Mouse (Mus musculus) retina, adult 2 months (tissue): ENCODE data around the gene Itpk1.

ENCODE experiments used
- DNase-seq: peaks from one replicate; pipeline ENCODE4 v3.0.0-alpha.2; 2012; ENCODE audit warnings: low read depth, low spot score

The Itpk1 gene

DNA sequence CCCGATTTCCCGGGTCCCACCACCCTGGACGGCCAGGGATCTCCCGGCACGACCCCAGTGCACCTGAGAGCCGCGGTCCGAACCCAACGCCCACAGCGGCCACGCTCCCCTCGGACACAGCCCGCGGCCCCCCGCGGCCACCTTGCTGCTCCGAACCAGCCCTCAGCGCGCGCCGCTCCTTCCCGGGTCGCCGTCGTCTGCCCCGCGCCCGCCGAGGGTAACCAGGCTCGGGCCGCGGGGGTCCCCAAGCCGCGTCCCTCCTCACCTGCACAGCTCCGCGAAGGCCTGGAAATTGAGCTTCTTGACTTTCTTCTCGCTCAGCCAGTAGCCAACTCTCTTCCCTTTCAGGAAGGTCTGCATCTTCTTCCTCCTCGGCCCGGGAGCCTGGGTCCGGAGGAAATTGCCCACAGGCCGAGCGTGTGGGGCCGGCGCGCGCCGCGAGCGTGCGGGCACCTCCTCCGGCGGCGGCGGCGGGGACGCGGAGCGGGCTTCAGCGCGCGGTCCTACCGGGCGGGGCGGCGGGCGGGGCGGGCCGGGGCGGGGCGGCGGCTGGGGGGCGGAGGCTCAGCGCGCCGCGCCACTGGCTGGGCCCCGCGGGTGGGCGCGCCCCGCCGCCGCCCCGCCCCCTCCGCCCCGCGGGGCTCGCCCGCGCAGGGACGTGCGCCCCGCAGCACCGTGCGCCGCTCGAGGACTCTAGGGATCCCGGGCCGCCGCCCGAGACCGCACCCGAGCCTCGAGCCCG is at the start of gene Itpk1:
TSS of gene Itpk1 (minus strand) at position 474 of the 742 bp plus-strand sequence.
- no peak for DNase-seq

DNA sequence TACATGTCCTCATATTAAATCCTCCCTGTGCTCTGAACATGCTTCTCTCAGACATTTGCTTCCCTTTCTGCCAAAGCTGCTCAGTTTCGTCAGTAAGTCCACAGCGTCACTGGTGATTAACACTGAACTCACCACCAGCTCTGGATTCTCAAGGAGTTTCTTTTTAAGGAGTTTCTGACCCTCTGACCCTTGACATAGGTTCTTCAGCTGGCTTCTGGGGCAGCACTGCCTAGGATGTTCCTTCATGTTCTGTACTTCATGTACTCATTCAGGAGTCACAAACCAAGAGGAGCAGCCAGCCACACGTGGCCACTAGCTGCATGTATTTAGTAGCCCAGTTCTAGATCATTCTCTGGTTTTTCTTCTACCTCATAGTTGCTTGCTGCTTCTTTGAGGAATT is 43.5 kb upstream of the Itpk1 start:
- DNase-seq, result no peak

GRCm38 (mm10) chr12:102744839-102745238 is 40.1 kb upstream of the Itpk1 start:
- DNase-seq, result no peak

GRCm38 (mm10) chr12:102743589-102744574 is 39.2 kb upstream of the Itpk1 start, which contains the start of the genes Moap1 and Tmem251:
TSS of gene Moap1 (minus strand) at chr12:102743661.
TSS of gene Tmem251 (plus strand) at chr12:102743762.
- DNase-seq, result peak; percentile 69

GRCm38 (mm10) chr12:102743036-102743588 is 38.4 kb upstream of the Itpk1 start:
- DNase-seq, result no peak

DNA sequence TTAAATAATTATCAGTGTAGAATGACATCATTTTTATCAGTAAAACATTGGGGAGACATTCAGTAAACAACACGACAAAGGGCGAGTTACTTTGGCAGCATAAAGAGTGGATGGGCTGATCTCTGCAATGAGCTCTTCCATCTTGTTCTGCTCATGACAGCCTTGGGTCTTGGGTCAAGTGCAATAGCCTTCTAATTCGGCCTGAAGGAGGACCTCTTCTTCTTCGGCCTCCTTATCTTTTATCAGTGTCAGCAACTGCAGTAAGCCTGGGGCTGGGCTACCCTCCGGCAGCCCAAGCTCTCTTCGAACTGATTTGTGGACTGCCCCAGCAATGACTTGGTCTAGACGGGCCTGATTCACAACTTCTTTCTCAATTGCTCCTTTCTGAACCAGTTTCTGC is 37.3 kb upstream of the Itpk1 start:
- no peak for DNase-seq

DNA sequence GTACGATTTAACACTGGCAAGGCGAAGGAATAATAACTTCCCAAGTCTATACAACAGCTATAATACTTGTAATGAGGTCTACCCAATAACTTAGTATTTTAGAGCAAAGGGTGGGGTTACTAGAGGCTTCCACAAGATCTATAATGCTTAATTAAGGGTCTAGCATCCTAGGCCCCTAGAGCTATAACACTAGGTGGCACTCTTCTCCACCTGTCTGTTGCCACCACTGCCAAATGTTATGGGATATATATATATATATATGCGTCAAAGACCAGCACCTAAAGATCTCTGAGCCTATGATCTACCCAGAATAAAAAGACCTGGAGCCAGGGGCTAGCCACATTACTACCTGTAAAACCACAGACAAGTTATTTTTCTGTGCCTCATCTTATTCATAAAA is 35.6 kb upstream of the Itpk1 start:
- no peak for DNase-seq

- DNase-seq, result no peak
These were observed 34.4 kb upstream of the Itpk1 start for GRCm38 (mm10) chr12:102739096-102739495.

- DNase-seq, result no peak
These were observed 28.7 kb upstream of the Itpk1 start for GRCm38 (mm10) chr12:102733381-102733780.

GRCm38 (mm10) chr12:102730798-102731619 is 26.3 kb upstream of the Itpk1 start:
- no peak for DNase-seq

- no peak for DNase-seq
These were observed 25.4 kb upstream of the Itpk1 start for GRCm38 (mm10) chr12:102729855-102730797.

DNA sequence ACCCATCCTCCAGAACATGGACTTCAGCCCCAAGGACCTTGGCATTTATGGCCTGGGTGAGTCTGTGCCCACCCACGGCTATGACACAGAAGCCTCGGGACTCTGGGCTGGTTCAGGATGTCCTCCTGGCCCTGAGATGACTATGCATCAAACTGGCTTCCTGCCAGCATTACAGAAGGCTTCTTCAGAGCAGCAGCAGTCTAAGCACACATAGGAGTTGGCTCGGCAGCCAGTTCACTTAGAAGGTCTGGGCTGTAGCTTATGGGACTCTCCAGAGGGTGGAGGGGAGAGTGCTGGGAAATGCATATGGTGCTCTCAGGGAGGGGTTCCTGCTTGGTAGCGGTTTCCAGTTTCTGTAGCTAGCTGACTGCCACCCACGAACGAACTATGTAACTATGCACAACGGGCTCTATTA is 21.0 kb upstream of the Itpk1 start:
- no peak for DNase-seq

DNA sequence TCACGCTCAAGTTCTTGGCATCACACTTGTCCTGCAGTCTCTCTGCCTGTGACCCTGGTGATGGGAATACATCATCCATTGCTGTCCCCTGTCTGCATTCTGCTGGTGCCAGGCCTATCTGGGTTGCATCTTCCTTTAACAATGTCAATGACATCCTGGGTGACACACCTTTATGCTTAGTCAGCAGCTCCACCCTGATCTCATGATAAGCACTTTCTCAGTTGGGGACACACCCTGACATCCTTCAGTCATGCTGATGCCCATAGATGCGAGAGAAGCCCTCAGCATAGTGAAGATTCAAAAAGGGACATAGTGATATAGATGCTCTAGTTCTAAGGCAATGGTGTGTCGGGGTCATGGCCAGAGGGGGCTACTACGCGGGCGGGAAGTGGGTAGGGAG is 20.4 kb upstream of the Itpk1 start:
- DNase-seq, result no peak

DNA sequence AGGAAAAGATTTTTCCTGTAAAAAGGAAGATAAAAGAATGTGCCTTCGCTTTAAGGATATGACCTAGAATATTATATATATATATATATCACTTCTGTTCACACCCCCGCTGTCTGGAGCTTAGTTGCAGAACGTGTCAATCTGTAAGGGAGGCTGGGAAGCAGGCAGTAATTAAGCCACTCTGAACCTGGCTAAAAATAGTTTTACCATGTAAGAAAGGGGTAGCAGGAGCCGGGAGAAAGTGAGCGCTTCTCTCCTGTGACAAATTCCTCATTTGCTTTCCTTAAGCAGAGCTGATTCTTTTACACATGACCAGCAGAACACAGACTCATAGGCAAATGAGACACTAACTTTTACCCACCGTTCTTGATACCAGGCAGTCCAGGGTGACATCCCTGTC is 19.1 kb upstream of the Itpk1 start:
- no peak for DNase-seq

DNA sequence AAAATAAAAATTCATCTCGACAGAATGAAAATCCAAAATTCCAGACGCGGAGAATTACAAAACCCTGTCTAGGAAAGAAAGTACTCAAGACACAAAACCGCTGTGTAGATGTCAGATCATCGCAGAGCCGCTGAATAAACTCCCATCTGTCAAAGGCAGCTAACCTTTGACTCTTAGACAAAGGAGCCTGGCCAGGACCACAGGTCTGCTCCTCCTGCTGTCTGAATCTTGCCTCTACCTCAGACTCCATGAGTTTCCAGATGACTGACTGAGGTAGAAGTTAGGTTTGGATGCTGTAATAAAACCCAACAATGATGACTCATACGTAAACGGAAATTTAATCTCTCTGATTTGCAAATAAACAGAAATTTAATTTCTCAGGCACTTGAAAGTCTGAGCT is 18.2 kb upstream of the Itpk1 start:
- DNase-seq, result no peak

- no peak for DNase-seq
These were observed 17.7 kb upstream of the Itpk1 start for GRCm38 (mm10) chr12:102722451-102722850.

DNA sequence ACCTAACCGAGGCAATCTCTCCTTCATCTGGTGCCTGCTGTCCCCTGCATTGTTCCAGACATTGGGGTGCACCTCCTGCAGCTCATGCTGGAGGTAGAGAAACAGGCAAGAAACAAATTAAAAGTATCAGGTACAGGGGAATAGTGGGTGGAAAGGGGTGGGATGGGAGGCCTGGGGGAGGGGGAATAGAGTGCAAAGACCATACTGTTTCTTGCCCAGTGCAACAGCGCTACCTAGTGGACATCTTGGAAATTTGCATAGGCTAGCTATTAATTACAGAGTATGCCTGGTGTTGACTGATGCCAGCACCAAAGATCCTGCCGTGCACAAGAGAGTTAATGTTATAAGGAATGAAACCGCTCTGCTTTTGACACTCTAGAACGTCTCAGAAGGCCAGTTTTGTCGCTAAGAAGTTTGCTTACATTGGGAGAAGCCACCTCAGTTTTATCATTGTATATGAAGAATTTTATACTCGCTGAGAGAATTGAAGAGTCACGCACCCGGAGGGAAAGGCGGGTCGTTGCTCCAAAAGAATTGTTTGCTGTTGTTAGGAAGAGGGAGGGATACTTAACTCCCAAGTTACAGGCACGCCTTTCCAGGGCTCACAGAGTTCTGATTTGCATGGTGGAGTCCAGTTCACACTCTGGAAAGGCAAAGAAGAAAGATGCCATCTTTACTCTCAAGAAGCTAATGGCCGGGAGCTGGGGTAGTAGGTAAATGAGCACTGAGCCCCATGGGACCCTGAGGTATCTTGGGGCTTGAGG is 15.0 kb upstream of the Itpk1 start:
- DNase-seq, result no peak

DNA sequence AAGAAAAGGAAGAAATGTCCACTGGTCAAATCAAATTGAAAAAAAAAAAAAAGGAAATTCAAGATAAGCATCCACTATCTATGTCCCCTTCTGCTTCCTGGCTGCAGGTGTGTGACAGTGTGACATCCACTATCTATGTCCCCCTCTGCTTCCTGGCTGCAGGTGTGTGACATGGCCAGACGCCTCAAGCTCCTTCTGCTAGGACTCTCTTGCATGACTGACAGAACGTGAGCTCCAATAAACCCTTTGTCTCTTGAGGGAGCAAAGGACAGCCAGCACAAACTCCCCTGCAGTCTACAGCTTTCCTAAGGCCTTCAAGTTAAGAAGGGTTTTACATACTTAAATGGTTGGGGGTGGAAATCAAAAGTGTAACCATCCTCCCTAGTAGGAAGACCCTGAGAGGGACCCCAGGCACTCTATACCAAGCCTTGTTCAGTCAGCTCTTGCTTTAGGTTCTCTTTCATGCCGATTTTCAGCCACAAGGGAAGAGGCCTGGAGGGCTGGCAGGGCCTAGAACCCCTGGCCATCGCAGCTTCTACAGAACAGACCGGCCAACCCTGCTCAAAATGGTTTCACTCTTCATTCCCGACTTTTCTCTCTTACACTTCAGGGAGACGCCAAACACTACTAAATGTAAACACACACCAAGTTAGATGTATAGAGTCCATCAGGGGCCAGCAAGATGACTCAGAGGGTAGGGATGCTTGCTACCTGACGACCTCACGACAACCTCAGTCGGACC is 10.1 kb upstream of the Itpk1 start:
- no peak for DNase-seq

DNA sequence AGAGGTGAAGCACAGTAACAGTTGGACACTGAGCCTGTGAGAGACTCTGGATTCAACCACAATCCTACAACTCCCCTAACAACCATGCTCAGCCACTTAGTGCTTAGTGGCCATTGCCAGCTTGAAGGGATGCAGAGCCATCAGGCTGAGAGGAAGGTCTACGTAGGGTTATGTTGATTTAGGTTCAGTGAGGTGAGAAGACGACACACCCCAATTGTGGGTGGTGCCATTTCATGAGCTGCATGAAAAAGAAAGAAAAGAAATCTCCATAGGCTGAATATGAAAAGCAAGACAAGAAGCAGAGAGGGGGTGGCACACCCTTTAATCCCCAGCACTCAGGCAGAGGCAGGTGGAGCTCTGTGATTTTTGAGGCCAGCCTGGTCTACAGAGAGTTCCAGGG is 9.4 kb upstream of the Itpk1 start:
- no peak for DNase-seq
